Mouse (Mus musculus): Measurements from ENCODE around the gene Rnf11.

DNA sequence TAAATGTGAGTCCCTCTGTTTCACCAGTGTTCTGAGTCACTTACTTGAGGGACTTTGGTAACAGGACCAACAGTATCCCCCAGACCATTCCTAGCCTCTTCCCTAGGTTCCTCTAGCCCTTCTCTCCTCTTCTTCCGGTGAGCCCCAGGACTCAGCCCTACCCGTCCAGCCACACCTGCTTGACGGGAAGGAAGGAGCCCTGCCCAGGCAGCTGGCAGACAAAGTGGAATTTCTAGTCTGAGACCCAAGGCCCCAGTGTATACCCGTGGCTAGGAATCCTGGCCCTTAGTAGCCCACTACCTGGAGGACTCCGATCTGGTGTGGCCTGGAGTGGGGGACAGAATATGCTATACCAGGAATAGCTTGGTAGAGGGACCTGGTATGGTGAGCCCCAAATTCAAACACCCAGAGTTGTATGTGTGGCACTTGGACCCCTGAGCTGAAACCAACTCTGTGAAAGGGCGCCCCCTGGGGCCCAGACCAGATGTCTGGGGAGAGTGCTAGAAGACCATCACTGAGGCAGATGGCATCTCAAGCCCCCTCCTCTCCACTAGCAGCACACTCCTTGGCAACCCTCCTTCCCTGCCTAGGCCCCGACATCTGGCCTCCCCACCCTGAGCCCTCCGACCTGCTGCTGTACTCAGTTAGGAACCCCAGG lies 64.3 kb downstream of the Rnf11 start:
- no peak for TF ChIP-seq POLR2A (IDR thresholded peaks at IDR 0.05; ENCODE audit: borderline replicate concordance, insufficient read depth, low read length)
- no peak for TF ChIP-seq CTCF (IDR thresholded peaks at IDR 0.05; ENCODE audit: borderline replicate concordance, insufficient read depth, low read depth, low read length)

Data from cerebellum, adult 2 months (tissue).